Mouse (Mus musculus) thymus, adult 18-20 months (tissue): ENCODE results near the gene Snx3.

ENCODE experiments used
- DNase-seq, 2 experiments: peaks; one replicate each; pipeline ENCODE4 v3.0.0; 2022; ENCODE audit warnings: mixed read lengths in 2 of 2

Snx3 gene

DNA sequence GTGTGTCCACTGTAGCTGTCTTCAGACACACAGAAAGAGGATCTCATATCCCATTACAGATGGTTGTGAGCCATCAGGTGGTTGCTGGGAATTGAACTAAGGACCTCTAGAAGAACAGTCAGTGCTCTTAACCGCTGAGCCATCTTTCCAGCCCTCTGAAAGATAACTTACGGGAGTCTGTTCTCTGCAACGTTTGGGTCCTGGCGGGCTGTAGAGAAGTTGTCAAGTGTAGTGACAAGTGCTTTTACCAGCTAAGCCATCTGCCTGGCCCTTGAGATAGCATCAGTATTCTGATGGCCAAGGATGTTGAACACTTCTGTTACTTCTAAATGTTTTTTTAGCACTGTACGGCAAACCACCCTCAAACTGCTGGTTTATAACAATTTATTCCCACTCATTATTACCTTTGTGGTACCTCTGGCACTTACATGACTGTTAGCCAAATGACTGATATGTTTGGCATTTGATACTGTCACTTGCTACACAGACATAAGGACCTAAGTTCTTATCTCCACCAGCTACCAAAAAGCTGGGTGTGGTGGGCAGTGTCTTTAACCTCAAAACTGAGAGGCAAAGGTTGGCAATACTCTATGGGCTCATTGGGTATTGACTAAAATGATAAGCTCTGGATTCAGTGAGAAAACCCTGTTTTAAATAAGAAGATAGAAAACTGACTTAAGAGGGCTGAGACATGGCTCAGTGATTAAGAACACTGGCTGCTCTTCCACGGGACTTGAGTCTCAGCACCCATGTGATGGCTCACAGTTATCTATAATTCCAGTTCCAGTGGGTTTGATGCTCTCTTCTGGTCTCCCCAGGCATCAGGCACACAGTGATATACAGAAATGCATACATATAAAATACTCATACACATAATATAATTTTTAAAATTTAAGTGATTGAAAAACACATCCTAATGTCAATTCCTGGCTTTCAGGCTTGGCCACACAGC, 9.6 kb downstream of the Snx3 start:
- DNase-seq = no peak

DNA sequence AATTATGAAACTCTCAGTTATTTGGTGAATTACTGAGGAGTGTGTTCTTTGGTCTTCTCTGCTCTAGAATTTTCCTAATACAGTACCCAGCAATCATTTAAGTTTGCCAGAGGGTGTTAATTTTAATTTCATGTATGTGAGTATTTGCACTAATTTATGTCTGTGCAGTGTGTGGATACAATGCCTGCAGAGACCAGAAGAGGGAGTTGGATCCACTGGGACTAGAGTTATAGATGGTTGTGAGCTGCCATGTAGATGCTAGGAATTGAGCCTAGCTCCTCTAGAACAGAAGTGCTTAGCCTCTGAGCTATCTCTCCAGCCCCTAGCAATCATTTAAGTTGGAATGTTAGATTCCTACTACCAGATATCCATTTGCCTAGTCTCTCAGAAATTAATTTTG, 12.3 kb downstream of the Snx3 start:
- DNase-seq = no peak

DNA sequence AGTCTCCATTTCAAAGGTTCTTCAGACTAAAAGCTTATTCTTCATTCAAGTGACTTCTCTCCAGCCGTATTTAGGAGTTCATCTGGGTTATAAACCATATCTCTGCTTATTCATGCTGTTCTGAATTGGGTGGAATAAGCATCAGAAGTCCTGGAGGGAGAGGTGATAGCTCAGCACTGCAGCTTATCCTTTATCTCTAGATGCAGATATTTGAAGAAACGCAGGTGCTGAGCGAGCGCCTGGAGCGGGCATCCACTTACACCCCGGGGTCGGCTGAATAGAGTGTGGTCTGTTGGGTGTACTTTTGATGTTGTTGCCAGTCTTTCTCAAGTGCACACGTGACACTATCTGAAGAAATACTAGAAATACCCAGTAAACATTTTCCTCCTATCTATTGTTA, 16.5 kb downstream of the Snx3 start:
- DNase-seq = no peak

DNA sequence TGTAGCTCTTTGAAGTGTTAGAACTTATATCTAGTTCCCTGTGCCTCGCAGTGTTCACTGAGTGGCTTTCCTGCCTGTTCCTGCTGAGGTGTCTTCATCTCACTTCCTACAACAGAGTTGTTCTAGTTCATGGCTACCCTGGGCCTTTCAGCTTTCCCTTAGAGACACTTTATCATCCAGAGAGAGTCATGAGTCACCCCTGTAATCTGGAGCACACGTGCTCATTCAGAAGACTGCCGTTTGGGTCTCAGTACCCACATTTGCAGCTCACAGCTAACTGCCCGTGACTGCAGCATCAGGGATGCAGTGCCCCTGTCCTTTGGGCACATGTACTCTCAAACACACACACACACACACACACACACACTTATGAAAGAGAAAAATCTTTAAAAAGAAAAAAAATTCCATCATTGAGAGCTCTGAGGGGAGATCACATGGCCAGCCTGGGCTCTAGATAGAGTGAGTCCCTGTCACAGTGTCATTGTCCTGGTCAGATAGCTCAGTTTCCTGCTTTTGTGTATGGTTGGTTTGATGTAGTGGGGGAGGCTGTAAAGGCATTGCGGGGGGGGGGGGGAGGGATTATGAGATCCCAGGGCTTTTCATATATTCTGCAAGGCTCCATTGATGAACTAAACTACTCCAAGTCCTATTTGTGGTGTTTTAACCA, 19.6 kb downstream of the Snx3 start:
- DNase-seq = no peak

DNA sequence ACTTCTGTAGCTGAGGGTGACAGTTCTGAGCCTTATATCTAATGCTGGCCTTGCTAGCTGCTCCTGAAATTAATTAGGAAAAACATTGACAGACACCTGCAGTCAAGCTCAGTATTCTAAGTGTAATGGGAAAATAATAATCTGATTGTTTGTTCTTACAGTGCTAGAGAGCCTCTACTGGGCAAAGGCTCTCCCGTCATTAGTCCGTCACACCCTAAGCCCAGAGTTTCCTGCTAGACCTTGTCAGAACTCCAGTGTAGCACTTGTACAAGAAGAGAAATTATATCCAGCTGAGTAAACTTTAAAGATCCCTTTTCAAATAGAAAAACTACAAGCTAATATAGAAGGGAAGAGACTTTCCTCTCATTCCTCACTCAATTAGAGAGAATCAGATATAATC, 21.1 kb downstream of the Snx3 start:
- DNase-seq = no peak

DNA sequence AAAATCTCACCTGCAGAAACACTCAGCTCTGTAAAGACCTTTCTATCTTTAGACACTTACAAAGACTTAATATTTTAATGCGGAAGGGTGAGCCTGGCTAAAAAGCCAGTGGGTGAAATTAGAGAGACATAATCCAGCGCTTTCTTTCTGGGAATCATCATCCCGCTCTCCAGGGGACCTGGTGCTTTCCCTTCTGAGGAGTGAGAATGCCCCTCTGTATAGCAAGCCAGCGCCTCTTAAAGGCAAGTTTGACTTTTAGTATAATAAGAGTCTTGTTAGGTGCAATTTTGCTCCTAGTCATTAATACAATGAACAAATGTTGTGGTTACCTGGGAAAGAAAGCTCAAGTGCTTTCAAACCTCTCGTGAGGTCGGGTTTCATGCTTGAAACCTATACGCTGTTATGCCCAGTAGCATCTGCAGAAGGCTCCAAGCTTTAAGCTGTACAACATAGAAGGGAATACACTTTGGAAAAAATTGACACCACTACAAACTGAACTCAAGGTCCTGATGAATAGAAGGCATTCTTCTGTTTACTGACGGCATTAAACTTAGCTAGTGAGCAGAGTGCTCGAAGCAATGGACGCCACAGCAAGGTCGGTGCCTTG, 21.8 kb downstream of the Snx3 start:
- no peak for DNase-seq

DNA sequence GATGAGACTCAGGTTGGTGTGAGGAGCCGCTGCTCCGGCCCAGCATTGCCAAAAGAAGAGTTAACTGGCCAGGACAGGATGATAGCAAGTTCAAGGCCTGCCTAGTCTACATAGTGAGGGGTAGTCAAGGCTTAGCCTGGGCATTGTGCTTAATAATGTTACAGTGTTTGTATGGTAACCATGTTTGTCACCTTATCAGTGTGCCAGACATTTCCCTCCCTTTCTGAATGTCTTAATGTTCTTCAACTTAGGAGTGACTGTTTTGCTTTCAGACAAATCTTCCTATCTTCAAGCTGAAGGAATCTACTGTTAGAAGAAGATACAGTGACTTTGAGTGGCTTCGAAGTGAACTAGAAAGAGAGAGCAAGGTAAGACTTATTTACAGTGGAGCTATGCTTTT, 23.9 kb downstream of the Snx3 start:
- no peak for DNase-seq

DNA sequence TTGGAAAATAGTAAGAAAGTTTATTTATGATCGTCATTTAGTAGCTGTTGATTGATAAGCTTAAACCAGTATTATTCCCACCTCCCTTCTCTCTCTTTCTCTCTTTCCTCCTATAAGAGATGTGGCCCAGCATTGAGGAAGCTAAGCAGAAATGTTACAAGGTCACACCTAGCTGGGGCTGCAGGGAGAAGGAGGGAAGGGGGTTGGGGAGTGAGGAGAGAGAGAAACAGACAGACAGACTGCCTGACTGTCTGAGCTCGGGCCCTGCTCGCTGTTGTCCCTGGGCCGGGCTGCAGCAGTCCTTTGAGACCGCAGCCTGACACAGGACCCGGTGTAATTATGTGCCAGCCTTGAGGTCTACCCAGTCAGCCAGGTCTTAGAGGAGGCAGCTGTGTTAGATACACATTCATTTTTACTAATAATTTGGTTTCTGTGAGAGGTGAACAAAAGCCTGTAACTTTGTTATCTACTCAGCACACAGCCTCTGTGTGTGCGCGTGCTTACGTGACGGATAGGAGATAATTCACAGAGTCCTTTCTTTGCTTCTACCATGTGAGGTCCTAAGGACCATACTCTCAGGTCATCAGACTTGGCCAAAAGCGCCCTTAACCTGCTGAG, 32.1 kb downstream of the Snx3 start:
- DNase-seq = no peak

DNA sequence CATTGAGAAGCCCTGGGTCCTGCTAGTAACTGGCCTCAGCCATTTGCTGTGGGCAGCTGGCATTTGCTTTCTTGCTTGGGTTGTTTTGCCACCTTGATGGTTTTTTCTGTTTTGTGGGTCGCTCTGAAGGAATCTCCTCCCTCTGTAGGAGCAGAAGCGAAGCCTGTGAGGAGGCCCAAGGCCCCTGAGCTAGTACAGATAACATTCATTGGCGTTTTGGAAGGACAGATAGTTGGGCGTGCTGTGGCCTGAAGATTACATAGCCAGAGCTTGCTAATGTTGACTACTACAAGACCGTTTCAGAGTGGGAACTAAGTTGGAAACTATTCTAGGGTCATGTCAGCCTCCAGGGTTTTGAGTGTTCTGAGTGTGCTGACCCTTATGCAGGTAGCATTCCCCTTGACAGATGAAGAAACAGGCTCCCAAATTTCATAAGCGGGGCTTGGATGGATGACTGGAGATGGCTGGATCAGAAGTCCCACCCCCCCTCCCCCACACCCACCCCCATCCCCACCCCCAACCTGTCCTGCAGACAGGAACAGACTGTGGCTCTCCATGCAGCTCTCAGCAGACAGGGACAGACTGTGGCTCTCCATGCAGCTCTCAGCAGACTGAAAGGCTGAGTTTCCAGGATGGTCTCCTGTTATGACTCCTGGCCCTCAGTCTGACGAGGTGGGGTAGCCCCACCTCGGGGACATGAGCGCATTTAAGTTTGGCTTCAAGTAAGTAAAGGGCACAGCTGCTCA, 35.9 kb downstream of the Snx3 start:
- DNase-seq = no peak

DNA sequence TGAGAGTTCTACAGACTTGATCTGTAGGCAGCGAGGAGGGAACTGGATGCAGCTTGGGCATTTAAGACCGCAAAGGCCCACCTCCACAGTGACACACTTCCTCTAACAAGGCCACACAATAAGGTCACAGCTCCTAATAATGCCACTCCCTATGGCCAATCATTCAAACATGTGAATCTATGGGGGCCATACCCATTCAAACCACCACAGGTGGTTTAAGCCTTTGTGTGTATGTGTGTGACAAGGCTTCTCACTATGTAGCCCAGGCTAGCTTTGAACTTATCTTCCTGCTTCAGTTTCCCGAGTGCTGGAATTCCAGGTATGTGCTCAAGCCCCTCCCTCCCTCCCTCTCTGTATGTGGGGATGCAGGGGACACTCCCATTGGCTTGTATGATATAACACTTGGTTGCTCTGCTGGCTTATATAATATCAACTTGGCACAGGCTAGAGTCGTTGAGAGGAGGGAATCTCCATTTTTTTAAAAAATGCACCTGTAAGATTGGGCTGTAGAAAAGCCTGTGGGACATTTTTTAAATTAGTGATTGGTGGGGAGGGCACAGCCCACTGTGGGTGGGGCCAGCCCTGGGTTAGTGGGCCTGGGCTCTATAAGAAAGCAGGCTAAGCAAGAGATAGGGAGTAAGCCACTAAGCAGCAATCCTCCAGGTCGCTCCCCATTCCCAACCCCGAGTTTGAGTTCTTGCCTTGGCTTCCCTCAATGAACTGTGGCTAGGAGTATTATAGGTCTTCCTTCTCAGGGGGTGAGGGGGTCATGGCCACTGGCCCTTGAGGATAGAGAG, 44.1 kb downstream of the Snx3 start:
- DNase-seq = no peak

DNA sequence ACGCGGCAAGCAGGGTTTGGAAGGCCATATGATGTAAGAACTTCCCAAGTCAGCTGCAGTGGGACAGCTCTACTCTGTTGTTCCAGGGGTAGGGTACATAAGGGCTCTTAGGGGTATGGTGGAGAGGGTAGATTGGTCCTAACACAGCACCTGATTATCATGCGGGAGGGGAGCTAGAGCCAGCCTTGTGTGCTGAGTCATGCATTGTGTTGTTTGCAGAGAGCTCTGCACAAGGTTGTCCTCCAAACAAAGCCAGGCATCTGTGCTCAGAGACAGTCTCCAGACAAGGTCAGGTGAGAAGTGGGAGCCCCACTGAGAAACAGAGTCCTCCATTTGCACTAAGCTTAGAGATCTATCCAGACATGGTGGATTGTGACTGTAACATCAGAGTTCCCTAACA, 44.7 kb downstream of the Snx3 start:
- no peak for DNase-seq

DNA sequence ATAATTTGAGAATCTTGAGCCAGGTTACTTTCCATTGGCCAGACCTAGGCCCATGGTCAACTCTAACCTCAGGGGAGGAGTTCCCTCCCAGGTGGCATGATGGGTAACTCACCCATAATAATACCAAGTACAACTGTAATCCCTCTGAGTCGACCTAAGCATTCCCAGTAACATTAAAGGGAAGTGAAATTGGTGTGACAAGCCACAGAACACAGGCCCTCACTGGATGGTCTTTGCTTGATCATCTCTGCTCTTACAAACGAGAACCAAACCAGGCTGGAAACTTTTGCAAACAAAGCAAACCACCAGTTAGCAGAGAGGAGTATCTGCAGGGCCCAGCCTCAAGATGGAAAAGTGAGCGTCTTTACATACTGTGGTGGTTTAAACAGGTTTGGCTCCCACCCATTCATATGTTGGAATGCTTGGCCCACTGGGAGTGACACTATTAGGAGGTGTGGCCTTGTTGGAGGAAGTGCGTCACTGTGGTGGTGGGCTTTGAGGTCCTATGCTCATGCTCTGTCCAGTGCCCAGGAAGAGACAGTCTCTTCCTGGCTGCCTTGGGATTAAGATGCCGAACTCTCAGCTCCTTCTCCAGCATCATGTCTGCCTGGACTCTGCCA, 57.9 kb downstream of the Snx3 start:
- no peak for DNase-seq

DNA sequence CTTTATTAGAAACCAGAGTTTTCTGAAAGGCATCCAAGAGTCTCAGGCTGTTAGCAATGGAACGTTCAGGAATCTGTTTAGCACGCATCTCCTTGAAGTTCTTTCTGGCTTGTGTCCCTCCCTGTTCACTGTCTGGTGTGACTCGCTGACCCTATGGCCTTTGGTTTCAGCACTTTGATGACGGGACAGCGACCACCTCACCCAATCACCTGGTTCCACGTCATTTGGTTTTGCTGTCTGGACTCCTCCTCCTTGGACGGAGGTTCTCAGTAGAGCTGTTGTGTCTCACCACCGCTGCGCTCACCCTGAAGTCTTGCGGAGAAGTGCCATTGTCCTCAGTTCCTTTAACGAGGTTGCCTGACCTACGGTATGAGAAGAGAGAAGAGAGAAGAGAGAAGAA, 60.4 kb downstream of the Snx3 start:
- no peak for DNase-seq

DNA sequence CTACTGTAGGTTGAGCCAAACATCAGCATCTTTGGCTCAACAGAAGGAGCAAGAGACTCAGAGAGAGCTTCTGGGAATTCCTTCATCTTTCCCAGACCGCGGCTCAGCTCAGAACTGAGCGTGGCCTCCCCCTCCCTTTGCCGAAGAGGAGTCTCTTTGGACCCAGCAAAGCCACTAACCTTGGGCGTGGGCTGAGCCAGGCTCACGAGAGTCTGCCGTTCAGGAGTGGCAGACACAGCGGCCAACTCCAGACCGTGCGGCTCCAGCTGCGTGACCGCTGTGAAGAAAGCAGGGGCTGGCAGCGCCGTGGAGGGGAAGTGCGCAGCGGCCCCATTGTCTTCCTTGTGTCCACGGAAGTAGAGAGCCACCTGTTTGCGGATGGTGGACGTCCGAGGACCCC, 70.7 kb downstream of the Snx3 start:
- no peak for DNase-seq

DNA sequence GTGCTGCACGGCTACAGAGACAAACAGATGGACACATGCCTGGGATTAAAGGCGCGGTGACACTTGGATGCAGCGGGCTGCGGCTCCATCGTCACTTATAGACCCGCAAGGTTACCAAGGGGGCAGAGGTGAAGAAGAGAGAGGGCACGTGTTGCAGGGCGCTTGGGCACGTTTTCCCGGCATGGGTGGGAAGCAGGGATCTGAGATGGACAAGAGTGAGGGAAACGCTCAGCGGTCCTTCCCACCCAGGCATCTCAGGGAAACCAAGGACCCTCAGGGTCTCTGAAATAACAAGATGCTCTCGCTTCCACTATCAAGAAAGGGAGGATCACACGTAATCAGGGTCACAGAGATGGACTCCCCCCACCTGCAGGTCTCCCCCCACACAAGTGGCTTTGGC, 71.1 kb downstream of the Snx3 start:
- DNase-seq = no peak

DNA sequence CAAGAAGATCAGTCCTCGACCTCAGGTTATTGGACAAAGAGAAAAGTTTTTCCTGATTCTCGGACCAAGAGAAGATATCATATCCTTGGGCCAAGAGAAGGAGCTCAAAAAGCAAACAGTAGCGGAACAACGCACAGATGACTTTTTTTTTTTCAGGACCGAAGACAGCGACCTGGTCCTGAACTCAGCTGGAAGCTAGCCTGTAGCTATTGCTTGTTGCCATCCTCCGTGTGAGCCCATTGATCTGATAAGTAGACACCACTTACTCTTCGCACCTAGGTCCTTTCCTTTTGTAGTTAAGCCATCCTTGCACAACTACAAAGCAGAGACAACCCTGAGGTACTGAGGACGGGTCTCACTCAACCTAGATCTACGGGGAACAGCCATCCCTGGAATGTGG, 72.8 kb downstream of the Snx3 start:
- no peak for DNase-seq

DNA sequence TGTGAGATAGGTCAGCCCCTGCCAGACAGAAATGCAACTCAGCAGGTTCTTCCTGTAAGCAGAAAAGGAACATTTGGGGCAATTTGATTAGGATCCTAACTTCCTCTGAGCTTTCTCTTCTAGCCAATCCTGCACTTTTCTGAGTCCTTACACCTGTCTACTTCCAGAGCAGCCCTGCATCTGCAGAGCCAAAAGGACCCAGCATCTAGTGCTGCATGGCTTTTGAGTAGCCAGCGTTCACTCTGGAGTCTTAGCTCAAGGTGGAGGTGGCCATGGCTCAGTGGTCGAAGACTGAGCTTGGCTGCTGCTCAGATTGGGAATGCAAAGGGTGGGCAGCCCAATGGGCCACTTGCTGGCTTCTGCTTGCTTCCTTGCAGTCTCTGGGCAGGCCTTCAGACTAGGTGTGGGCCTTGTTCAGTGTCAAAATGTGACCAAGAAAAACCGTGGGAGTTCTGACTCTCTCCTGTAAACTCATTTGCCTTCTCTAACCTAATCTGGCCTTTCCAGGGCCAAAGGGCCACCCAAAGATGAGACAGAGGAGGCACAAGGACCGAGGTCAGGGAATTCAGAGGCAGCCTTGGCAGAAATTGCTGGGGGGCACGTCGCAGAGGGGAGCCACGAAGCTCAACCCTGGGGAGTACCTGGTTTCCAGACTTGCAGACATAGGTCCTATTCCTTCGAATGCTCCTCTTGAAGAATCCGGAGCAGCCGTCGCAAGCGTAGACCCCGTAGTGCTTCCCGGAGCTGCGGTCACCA, 75.9 kb downstream of the Snx3 start:
- no peak for DNase-seq

DNA sequence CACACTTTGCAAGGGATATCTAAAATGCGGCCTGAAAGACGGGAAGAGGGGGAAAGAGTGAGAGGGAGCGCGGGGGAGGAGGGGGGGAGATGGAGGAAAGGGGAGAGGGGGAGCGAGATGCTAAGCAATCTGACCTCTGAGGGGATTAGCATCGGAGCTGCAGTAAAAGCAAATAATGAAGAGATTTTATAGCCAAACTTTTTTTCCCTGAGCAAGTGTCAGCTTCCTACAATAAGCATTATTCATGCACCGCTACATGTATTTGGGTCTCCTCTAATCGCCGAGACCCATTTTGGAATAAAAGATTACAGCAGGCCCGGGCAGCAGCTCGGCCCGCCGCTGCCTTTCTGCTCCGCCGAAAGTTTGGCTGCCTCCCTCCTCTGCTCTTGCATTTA, 76.4 kb downstream of the Snx3 start:
- no peak for DNase-seq

DNA sequence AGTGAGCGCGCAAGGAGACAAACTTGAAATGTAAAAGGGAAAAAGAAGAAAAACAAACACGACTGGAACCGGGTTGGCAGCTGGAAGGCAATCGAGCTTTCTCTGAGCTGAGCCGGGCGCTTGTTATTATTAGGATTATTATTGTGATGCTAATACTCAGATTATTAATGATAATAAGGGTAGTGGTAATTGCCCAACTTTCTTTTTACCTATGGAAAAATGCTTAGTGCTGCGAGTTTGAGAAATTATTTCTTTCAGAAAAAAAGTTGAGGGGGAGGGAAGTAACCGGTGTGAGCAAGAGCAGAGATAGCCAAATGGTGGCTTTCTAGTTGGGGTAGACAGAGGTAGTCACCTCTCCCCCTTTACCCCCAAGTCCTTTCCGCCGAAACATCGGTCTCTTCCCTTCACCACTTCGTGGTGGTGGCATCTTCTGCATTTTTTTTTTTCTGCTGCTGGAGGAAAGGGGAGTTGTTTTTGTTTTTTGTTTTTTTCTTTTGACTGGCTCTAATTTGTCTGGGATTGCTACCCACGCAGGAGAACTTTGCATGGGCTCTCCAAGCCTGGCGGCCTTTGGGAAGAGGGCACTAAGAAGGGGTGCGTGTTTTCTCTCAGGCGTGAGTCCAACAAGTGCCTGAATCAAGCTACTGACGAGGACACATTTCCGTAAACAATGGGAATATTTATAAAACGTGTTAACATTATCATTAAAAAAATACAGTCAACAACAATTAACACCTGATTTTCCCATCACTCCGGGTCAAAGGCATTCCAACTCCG, 77.1 kb downstream of the Snx3 start:
- DNase-seq = no peak
